ENCODE assay signal across 12 mouse cellular contexts in genomic region chr11:3396562-3396961, GRCm38 (mm10). TPM values are rescaled to one million over a fixed set of nuclear protein-coding genes. Genes with fewer than 3 reads are reported as not detected.
DNase-seq lines count a peak whose midpoint lies in the region; ATAC-seq and TF ChIP-seq lines count a peak whose summit lies in the region.
"Had no signal": no experiment of that assay in that cellular context is flagged by ENCODE, and none has a peak within 500 bp of the region (broad histone marks: within the 10 kb centered on the region; RNA-seq: fewer than 3 reads in every experiment).

No protein-coding gene starts in this region.

- no peaks in the 10 kb centered on the region for H3K9me3 ChIP-seq in forebrain, postnatal 0 days (ENCODE audit: low read length)
- no peaks in the 10 kb centered on the region for H3K9me3 ChIP-seq in midbrain, embryonic 13.5 days
- no peaks in the 10 kb centered on the region for H3K9me3 ChIP-seq in embryonic facial prominence, embryonic 10.5 days

- no peak overlapping the region for H3K4me2 ChIP-seq in forebrain, postnatal 0 days (ENCODE audit: low read depth)
- no peak overlapping the region for H3K4me2 ChIP-seq in midbrain, embryonic 13.5 days (replicated peaks)

- TF ChIP-seq CTCF in forebrain, postnatal 0 days (IDR thresholded peaks at IDR 0.05; ENCODE audit: low read depth): no peak

- H3K4me1 ChIP-seq in forebrain, postnatal 0 days (ENCODE audit: insufficient read depth): no peaks in the 10 kb centered on the region; the same call in 1 of the 2 replicates
- peaks cover 16% of the 10 kb centered on the region for H3K4me1 ChIP-seq in midbrain, embryonic 13.5 days (replicated peaks)
- 0 out of 2 replicates have a peak, but pooled peaks cover 4% of the 10 kb centered on the region for H3K4me1 ChIP-seq in embryonic facial prominence, embryonic 10.5 days

- 12% methylated on average over 8 of the region's 8 CpGs for WGBS in forebrain, postnatal 0 days
- 28% methylated on average over 8 of the region's 8 CpGs for WGBS in midbrain, embryonic 13.5 days
- 77% methylated on average over 8 of the region's 8 CpGs for WGBS in embryonic facial prominence, embryonic 10.5 days

- no peak overlapping the region for H3K4me3 ChIP-seq in forebrain, postnatal 0 days (ENCODE audit: low read depth, low read length)
- H3K4me3 ChIP-seq in midbrain, embryonic 13.5 days (replicated peaks): no peak overlapping the region
- H3K4me3 ChIP-seq in embryonic facial prominence, embryonic 10.5 days: no peak overlapping the region
- H3K4me3 ChIP-seq: erythroblast, embryonic 14.5 days had no signal

- no peaks in the 10 kb centered on the region for H3K36me3 ChIP-seq in forebrain, postnatal 0 days (ENCODE audit: insufficient read depth)
- no peaks in the 10 kb centered on the region for H3K36me3 ChIP-seq in midbrain, embryonic 13.5 days
- peaks cover 38% of the 10 kb centered on the region for H3K36me3 ChIP-seq in embryonic facial prominence, embryonic 10.5 days (replicated peaks)

- H3K9ac ChIP-seq in forebrain, postnatal 0 days: no peak overlapping the region
- H3K9ac ChIP-seq in midbrain, embryonic 13.5 days (replicated peaks): no peak overlapping the region

- 0 out of 2 replicates have a peak overlapping the region, but pooled peaks have one; percentile 21 for H3K27ac ChIP-seq in forebrain, postnatal 0 days (ENCODE audit: low read depth, low read length)
- H3K27ac ChIP-seq in midbrain, embryonic 13.5 days: peak overlapping the region; percentile 61
- H3K27ac ChIP-seq in embryonic facial prominence, embryonic 10.5 days (replicated peaks): no peak overlapping the region

- ATAC-seq in forebrain, postnatal 0 days: peak; percentile 85
- peak; percentile 82 for ATAC-seq in midbrain, embryonic 13.5 days

- no peaks in the 10 kb centered on the region for H3K27me3 ChIP-seq in forebrain, postnatal 0 days (ENCODE audit: insufficient read depth, low read length)
- H3K27me3 ChIP-seq in midbrain, embryonic 13.5 days: no peaks in the 10 kb centered on the region
- no peaks in the 10 kb centered on the region for H3K27me3 ChIP-seq in embryonic facial prominence, embryonic 10.5 days (replicated peaks; ENCODE audit: low read depth, poor library complexity, severe bottlenecking)

- peak; percentile 16 to 51 for DNase-seq in layer of hippocampus, adult 18-20 months (ENCODE audit: low spot score in 2 of 2)
- no peak for DNase-seq in layer of hippocampus, postnatal 25 days (ENCODE audit: extremely low spot score in 1 of 2, low spot score in 1 of 2)
- peak; percentile 83 for DNase-seq in Muller cell, postnatal 12 days (ENCODE audit: inconsistent ontology term)
- peak; percentile 21 for DNase-seq in forebrain, postnatal 0 days
- no peak for DNase-seq in heart, adult 9 months (ENCODE audit: low spot score in 2 of 2)
- DNase-seq in cerebellum, adult 18-20 months: no peak
- no peak for DNase-seq in embryonic facial prominence, embryonic 10.5 days (ENCODE audit: low spot score)
- DNase-seq: adrenal gland, adult 2 months; kidney, adult 9 months; liver had no signal

RNA-seq across cellular contexts. Expression of gene Limk2, which starts 12.4 kb away (rescaled TPM):
- 10 to 100 TPM; 90.1 to 97.5 TPM for total RNA-seq in layer of hippocampus, adult 18-20 months (2021)
- total RNA-seq in layer of hippocampus, postnatal 25 days (2021): 100 to 1,000 TPM in 1 of 2 experiments, 10 to 100 TPM in 1; 83.1 to 104 TPM
- 148 and 173 TPM in 2 replicates for total RNA-seq in forebrain, postnatal 0 days (2014; rRNA removed)
- 87.7 and 98.6 TPM in 2 replicates for polyA plus RNA-seq in forebrain, postnatal 0 days (2015; fragmentation: Nextera tagmentation; extraction: Ambion mirVana)
- polyA plus RNA-seq in midbrain, embryonic 13.5 days (2015; fragmentation: Nextera tagmentation; extraction: Ambion mirVana): 134 and 138 TPM in 2 replicates
- polyA plus RNA-seq in embryonic facial prominence, embryonic 10.5 days (2016; fragmentation: Nextera tagmentation; extraction: Ambion mirVana): 57.9 and 60.5 TPM in 2 replicates

RNA-seq across cellular contexts. Expression of gene Rnf185, which starts 55.6 kb away (rescaled TPM):
- 10 to 100 TPM; 30.2 to 32.2 TPM for total RNA-seq in layer of hippocampus, adult 18-20 months (2021)
- total RNA-seq in layer of hippocampus, postnatal 25 days (2021): 10 to 100 TPM; 25.2 to 28.0 TPM
- 35.9 and 38.8 TPM in 2 replicates for total RNA-seq in forebrain, postnatal 0 days (2014; rRNA removed)
- polyA plus RNA-seq in forebrain, postnatal 0 days (2015; fragmentation: Nextera tagmentation; extraction: Ambion mirVana): 36.3 and 36.9 TPM in 2 replicates
- 46.6 and 49.3 TPM in 2 replicates for polyA plus RNA-seq in midbrain, embryonic 13.5 days (2015; fragmentation: Nextera tagmentation; extraction: Ambion mirVana)
- 37.6 and 40.2 TPM in 2 replicates for polyA plus RNA-seq in embryonic facial prominence, embryonic 10.5 days (2016; fragmentation: Nextera tagmentation; extraction: Ambion mirVana)

Comparison
In these comparisons a context has a peak if more than half of its experiments do, and no peak if none do; other contexts are left out.
1. DNase-seq: peak in layer of hippocampus, adult 18-20 months (2 of 2), Muller cell, postnatal 12 days (single experiment) and forebrain, postnatal 0 days (single experiment); none in layer of hippocampus, postnatal 25 days (0 of 2), heart, adult 9 months (0 of 2), cerebellum, adult 18-20 months (0 of 2) and embryonic facial prominence, embryonic 10.5 days (single experiment).